Mouse (Mus musculus): ENCODE measurements around the gene Gm42742.

Gene Gm42742

GRCm38 (mm10) chr7:127020901-127021562 is at the start of gene Gm42742, which contains the start of gene Prrt2:
Gene Gm42742 (minus strand): TSS chr7:127021097.
Gene Prrt2 (minus strand): TSS chr7:127021211.
- DNase-seq: peak; percentile 60 to 70

DNA sequence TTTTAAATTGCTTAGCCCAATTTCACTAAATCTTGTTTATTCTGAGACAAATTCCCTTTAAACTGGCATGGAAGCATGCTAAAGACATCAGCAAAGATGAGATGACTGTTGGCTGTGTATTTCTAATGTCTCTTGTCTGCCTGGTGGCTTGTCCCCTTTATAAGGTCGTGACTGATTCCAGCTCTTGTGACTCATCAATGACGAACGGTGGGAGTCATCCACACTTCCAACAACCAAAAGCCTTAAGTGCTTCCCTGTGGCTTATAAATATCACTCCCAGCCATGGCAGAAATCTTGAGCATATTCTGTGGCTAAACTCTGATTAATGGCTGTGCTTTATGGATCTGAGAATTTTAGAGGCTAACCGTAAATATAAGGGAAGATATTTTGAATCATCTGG is 45.4 kb upstream of the Gm42742 start:
- no peak for DNase-seq

DNA sequence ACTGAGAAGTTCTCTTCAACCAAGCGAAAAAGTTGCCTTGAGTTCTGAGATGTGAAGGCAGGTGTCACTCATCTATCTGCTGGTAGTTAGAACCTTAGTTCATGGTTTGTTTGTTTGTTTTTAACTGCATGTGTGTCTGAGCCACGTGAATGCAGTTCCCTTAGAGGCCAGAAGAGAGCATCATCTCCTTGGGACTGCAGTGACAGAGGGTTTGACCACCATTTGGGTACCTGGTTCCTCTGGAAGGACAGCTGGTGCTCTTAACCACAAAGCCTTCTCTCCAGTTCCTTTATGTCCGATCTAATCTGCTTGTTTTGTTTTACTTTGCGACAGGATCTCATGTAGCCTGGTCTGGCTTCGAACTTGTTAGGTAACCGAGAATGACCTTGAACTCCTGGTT is 44.6 kb upstream of the Gm42742 start:
- DNase-seq: no peak

DNA sequence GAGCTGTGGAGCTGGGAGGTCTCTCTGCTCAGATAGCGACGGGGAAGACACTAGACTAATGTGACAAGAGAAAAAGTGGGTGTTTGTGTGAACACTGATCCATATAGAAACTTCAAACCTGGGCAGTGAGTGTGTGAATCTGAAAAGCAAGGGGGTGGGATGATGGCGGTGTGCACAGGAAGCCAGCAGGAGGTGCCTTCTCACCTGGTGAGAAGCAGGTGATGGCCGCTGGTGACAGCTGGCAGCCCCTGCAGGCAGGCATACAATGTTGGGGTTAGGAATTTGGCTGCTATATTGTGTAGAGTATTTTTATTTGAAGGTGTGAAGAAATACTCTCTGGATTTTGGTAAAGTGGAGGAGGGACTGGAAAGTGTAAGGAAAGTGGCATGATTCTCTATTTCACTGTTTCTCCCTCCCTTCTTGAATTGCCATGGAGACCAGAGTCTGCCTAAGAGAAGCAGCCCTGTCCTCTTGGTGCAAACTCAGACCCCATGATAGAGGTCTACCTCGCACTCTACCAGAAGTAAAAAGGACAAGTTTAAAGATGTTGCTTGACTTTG is 34.2 kb upstream of the Gm42742 start:
- DNase-seq: no peak

DNA sequence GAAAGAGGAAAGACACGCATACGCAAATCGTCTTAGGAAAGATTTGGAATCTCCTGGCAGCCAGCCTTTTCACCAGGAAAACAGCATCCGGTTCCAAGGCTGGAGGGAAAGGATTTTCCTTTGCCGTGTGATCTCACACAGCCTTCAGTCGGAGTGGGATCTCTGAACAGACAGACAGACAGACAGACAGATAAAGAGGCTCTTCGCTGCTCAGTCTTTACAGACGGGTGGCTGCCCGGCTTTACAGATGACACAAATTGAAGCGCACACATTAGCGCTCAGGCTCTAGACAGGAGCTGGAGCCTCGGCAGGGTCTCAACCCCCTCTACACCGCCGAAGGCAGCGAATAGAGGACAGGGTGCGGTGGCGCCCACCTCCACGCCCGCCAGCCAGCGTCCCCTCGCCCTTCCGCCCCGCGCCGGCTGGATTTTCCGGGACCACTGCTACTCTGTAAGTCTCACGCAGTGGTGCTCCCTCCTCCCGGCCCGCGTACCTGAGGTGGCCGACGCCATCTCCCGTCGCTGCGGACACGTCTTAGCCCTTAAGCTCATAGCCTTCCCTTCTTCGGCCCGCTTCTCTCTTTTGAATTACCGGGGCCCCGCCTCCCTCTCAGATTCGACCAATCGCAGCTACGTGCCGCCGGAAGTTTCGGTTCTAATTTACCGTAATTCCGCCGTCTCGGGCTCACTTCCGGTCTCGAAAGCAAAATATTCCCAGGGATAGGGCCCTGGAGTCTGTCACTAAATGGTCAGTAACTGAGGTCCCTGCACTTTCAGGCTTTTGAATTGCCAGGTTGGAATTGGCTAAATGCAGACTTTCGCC is 21.2 kb upstream of the Gm42742 start, which contains the start of gene Kif22:
Gene Kif22, minus strand, starts transcription at position 621 of the 822 bp plus-strand sequence.
- DNase-seq: peak; percentile 91 to 94

GRCm38 (mm10) chr7:127031244-127031643 is 10.3 kb upstream of the Gm42742 start:
- DNase-seq: no peak

DNA sequence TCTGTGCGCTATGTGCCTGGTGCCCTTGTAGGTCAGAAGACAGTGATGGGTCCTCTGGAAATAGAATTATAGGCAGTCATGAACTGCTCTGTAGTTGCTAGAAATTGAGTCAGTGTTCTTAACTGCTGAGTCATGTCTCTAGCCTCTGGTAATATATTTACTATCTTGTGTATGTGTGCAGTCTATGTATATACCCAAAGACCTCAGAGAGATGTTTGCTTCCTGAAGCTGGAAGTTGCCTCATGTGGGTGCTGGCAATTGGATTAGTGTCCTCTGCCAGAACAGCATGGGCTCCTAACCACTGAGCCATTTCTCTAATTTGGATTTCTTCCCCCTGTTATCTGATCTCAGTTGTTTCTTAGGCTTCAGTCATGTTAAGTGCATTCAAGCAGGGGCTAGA is 9.3 kb upstream of the Gm42742 start:
- DNase-seq: no peak

- no peak for DNase-seq
Measured at GRCm38 (mm10) chr7:127027885-127028284, 7.0 kb upstream of the Gm42742 start.

DNA sequence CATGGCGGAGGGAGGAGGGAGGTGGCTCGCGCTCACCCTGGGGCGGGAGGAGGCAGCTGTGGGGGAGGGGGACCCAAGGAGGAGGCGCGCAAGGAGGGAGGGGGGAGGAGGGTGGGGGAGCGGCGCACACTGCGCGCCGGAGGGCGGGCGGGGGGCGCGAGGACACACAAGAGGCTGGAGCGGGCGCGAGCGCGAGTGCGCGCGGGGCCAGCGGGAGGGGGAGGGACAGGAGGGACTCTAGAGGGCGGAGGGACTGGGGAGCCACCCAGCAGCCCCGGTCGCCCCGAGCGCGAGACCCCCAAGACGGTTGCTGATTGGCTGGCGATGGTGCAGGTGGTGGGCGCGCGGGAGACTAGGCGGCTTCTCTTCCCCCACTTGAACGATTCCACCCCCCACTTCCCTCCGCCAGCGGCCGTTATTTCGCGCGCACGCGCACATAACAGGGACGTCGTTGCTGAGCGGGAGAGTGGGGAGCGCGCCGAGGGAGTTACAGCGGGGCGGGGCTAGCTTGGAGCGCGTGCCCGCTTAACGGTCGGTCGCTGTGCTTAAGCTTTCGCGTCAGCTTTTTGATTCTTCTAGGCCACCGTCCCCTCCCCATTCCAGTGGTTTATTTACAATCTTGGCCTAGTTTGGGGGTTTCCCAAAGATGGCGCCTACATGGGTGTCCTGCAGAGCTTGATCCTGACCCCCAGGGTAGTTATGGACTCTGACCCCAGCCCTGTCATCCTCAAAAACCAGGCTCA is 6.3 kb upstream of the Gm42742 start, which contains the start of gene Maz:
Gene Maz, minus strand, starts transcription at position 54 of the 743 bp plus-strand sequence.
- peak; percentile 100 for DNase-seq

DNA sequence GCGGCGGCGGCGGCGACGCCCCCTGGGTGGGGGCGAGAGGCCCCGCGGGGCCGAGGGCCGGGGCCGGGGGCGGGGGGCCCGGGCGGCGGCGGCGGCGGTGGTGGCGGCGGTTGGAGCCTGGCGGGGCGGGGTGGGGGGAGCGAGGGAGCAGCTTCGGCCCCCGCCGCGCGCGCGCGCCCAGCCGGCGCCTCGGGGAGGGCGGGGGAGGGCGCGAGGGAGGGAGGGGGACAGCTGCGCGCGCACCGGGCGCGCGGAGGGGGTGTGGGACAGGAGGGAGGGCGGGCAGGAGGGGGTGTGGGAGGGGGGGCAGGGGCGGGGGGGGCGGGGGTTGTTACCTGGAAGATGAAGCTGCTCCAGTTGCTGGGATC is 5.7 kb upstream of the Gm42742 start:
- no peak for DNase-seq

- peak; percentile 78 to 86 for DNase-seq
Measured at GRCm38 (mm10) chr7:127026161-127026600, 5.3 kb upstream of the Gm42742 start.

DNA sequence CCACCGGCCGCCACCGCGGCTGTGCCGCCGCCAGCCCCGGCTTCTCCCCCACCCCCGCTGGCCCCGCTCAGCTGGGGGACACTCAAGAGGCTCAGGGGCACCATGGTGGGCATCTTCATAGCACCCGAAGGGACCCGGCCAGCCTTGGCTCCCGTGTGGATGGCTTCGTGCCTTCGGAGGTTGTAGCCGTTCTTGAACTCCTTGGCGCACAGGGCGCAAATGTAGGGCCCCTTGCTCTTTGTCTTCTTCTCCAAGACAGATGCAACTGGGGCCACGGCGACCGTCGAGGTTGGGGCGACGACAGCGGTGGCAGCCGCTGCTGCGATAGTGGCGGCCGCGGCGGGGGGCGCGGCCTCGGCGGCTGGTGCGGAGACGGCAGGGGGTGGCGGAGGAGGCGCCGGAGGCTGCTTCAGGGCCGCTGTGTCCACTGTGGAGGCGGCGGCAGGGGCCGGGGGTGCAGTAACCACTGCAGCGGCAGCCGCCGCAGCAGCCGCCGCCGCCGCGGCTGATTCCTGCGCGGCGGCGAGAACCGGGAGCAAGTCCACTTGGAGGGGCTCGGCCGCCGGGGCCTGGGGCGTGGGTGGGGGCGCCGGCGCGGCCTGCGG is 4.8 kb upstream of the Gm42742 start:
- DNase-seq: peak; percentile 69 to 77

DNA sequence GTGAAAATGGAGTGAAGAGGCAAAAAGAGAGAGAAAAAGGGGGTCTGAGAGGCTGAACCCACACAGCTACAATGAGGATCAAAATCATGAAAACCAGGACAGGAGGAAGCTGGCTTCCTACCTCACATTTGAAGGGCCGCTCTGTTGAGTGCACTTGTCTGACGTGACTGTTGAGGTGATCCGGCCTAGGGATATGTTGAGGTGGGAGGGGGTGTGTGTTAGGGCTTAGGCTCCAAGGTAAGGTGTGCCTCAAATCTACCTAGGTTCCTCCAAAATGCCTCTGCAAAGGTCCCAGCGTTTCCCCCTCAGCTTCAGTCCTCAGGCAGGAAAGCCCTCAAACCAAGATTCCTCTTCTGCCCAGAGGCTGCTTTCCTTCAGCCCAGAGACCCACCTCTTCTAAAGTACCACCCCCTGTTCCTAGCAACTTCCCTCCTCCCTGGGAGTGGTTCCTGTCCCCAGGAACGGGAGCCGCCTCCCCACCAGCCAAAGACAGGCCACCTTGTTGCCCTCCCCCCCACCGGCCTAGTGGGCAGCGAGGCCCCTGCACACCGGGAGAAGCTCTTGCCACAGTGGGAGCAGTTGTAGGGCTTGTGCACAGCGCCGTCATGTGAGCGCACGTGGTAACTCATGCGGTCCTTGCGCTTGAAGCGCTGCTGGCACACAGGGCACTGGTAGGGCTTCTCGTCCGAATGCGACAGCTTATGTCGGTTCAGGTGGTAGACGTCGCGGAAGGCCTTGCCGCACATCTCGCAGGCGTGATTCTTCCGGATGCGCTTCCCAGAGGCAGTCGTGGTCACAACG is 4.1 kb upstream of the Gm42742 start:
- peak; percentile 90 to 92 for DNase-seq

DNA sequence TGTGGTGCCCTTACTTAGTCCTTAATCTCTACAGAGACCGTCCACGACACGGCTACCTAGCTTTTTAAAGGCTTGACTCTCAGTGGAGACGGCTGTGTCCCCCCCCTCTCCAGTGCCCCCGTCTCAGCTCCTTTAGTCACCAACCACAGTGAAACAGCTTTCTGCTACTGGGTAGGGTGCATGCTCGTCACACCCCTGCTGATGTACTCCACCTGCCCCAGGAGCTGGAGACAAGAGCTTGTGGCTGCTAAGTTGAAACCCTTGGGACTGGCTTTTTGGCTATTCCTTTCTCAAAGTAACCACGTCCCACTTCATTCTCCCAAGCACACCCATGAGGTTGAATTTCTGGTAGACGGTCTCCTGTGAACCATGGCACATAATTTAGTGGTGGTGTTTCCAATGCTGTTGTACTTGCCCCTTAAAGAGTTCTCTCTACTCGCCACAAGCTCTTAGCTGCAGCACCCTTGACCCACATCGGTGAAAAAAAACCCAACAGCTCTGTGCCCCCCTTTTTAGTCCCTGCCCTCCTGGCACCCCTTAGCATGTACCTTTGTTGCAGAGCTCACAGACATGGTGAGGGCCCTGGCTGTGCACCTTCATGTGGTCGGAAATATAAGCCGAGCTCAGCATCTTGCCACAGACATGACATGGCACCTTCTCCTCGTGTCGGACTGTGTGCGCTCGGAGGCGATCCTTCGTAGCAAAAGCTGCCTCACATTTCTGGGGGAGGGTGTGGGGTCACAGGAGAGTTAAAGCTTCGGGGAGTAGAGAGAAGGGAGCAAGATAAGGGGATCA is 3.2 kb upstream of the Gm42742 start:
- DNase-seq: peak in 1 of 2 experiments; percentile 33

- DNase-seq: no peak
Measured at GRCm38 (mm10) chr7:127023272-127023691, 2.4 kb upstream of the Gm42742 start.

- no peak for DNase-seq
Measured at GRCm38 (mm10) chr7:127022528-127023271, 1.8 kb upstream of the Gm42742 start.

DNA sequence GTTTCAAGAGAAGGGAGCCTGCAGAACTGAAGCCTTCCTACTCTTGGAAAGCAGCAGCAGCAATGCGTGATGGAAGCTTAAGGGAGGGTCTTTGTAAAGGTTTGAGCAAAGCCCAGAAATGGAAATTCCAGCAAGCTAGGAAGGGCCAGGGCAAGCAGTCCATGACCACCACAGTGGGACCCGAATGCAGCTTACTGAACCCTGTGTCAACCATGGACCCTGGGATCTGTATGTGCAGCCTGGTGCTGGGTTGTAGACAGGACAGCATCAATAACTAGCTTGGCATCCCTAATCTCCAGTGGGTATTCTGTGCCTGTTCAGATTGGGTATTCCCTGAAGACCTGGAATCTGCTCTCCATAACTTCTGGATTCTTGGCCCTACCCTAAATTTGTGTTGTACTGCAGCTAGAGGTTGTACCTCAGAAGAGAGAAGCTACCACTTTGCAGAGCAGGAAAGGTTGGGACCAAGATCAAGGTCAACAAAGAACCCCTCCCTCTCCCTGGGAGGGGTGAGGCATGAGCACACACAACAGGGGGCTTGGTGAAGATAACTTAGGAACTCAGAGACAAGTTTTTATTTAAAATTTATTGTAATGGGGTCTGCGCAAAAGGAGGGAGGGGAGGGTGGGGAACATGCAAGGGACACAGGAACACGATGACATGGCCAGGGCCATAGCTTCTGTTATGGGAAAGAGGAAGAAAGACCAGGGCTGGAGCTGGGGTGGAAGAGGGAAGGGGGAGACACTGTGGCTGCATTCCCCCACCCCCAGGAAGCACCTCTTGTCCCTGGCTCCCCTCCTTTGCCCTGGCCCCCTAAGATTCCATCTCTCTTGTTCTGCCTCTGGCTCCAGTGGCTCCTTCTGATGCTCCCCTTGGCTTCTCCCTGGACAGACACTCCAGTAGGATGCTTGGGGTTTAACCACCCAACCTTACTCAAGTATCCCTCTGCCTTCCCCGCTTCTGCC is 948 bp upstream of the Gm42742 start:
- no peak for DNase-seq

DNA sequence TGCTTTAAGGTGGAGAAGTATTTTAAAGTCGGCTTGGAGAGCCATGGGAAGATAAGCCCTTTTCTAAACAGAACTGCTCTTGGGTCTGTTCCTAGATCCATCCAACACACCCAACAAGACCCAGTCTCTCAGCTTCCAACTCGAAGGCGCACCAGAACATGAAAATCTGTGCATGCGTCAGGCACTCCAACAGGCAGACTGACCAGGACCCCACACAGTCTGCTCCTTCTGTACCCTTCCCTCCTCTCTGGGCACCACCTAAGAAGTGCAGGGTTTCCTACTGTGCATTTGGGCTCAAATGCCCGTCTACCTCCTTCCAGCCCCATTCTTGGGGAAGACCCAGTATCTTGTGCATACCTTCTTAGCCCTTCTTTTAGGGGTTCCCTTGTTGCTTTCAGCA is 406 bp downstream of the Gm42742 start:
- no peak for DNase-seq

DNA sequence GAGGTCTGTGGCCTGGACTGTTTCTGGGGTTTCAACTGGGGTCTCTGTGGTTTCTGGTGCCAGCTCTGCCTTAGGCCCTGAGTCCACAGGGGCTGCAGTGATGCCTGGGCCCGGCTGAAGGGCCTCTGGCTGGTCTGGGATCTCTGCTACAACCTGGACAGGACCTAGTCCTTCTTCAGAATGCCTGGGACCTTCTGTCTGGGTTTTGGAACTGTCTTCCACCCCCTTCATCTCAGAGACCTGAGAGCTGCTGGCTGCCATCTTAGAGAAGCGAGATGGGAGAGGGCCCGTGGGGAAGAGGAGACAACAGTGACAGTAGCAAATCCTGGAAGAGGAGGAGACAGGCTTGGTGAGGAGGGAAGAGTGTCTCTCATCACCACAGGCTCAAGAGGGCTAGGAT is 866 bp downstream of the Gm42742 start:
- no peak for DNase-seq

Data from lung, postnatal 4 days (tissue).